In the genomic region with DNA sequence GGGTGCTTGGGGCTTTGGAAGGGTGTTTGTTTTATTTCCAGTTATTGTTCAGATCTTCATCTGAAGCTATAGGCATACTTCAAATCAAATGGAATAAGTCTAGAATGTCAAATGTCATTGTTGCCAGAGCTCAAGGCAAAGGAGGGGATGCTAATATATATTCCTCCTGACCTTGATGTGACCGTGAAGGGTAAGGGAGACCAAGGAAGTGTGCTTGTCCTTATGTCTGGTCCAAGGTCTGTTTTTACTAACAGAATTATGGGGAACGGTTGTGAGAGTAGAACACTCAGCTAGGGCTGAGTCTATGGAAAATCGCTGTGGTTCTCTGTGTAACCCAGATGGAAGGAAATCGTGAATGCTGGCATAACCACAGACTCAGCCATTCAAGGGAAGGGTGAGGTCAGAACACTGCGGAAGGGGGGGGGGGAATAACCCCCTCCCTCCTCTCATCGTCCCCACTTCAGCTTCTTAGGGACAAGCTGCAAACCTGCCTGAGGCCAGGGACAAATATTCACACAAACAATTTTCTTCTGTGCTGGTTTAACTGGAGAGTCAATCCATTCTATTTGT, we compare ENCODE assay signal across 12 mouse cellular contexts.
A peak's percentile ranks its signal among the peaks of the same experiment; 100 is the strongest.
DNase-seq lines count a peak whose midpoint lies in the region; ATAC-seq and TF ChIP-seq lines count a peak whose summit lies in the region.
"Had no signal": no experiment of that assay in that cellular context is flagged by ENCODE, and none has a peak within 500 bp of the region (broad histone marks: within the 10 kb centered on the region; RNA-seq: fewer than 3 reads in every experiment).

No protein-coding gene starts in this region.

- peaks cover 17% of the 10 kb centered on the region for H3K4me1 ChIP-seq in embryonic facial prominence, embryonic 13.5 days
- H3K4me1 ChIP-seq in hindbrain, embryonic 12.5 days = peaks cover 17% of the 10 kb centered on the region
- peaks cover 25% of the 10 kb centered on the region for H3K4me1 ChIP-seq in midbrain, embryonic 15.5 days
- H3K4me1 ChIP-seq: liver, embryonic 13.5 days; stomach, embryonic 15.5 days had no signal

- WGBS in embryonic facial prominence, embryonic 13.5 days = 21% methylated on average over 6 of the region's 6 CpGs
- 31% methylated on average over 6 of the region's 6 CpGs for WGBS in hindbrain, embryonic 12.5 days
- 14% methylated on average over 6 of the region's 6 CpGs for WGBS in midbrain, embryonic 15.5 days

- H3K27me3 ChIP-seq in embryonic facial prominence, embryonic 13.5 days = no peaks in the 10 kb centered on the region
- no peaks in the 10 kb centered on the region for H3K27me3 ChIP-seq in hindbrain, embryonic 12.5 days
- no peaks in the 10 kb centered on the region for H3K27me3 ChIP-seq in midbrain, embryonic 15.5 days (replicated peaks)
- H3K27me3 ChIP-seq: liver, embryonic 13.5 days; stomach, embryonic 15.5 days had no signal

- no peak overlapping the region for H3K4me3 ChIP-seq in layer of hippocampus, adult 2 months
- H3K4me3 ChIP-seq in embryonic facial prominence, embryonic 13.5 days = no peak overlapping the region
- no peak overlapping the region for H3K4me3 ChIP-seq in hindbrain, embryonic 12.5 days
- H3K4me3 ChIP-seq in midbrain, embryonic 15.5 days = no peak overlapping the region
- H3K4me3 ChIP-seq: liver, embryonic 13.5 days; stomach, embryonic 15.5 days had no signal

- H3K4me2 ChIP-seq in embryonic facial prominence, embryonic 13.5 days = no peak overlapping the region
- H3K4me2 ChIP-seq in hindbrain, embryonic 12.5 days (replicated peaks) = peak overlapping the region; percentile 42
- H3K4me2 ChIP-seq in midbrain, embryonic 15.5 days = no peak overlapping the region
- H3K4me2 ChIP-seq: liver, embryonic 13.5 days; stomach, embryonic 15.5 days had no signal

- peak overlapping the region; percentile 90 for H3K27ac ChIP-seq in layer of hippocampus, adult 2 months
- peak overlapping the region; percentile 57; the same call in 1 of the 2 replicates for H3K27ac ChIP-seq in embryonic facial prominence, embryonic 13.5 days
- peak overlapping the region; percentile 85 for H3K27ac ChIP-seq in hindbrain, embryonic 12.5 days
- peak overlapping the region; percentile 83 for H3K27ac ChIP-seq in midbrain, embryonic 15.5 days
- H3K27ac ChIP-seq: liver, embryonic 13.5 days; stomach, embryonic 15.5 days had no signal

- ATAC-seq in embryonic facial prominence, embryonic 13.5 days (ENCODE audit: insufficient number of reproducible peaks, insufficient read depth, low FRiP score, low TSS enrichment, low read depth) = 0 out of 2 replicates have a peak, but pooled peaks have one; percentile 71
- peak; percentile 48; the same call in 1 of the 2 replicates for ATAC-seq in hindbrain, embryonic 12.5 days (ENCODE audit: low FRiP score)
- ATAC-seq in midbrain, embryonic 15.5 days (replicated peaks) = peak; percentile 69

- no peaks in the 10 kb centered on the region for H3K9me3 ChIP-seq in embryonic facial prominence, embryonic 13.5 days
- no peaks in the 10 kb centered on the region for H3K9me3 ChIP-seq in hindbrain, embryonic 12.5 days (replicated peaks)
- H3K9me3 ChIP-seq in midbrain, embryonic 15.5 days = no peaks in the 10 kb centered on the region
- H3K9me3 ChIP-seq: liver, embryonic 13.5 days; stomach, embryonic 15.5 days had no signal

- DNase-seq in layer of hippocampus, adult 2 months (ENCODE audit: low spot score in 2 of 2) = no peak
- no peak for DNase-seq in layer of hippocampus, adult 18-20 months (ENCODE audit: low spot score in 2 of 2)
- DNase-seq in lung, postnatal 10 days = no peak
- no peak for DNase-seq in kidney, postnatal 4 days
- no peak for DNase-seq in thymus, postnatal 0 days (ENCODE audit: low spot score)
- DNase-seq: kidney, postnatal 25 days; liver, embryonic 13.5 days; retina, postnatal 1 day had no signal

- no peak overlapping the region for H3K9ac ChIP-seq in embryonic facial prominence, embryonic 13.5 days
- H3K9ac ChIP-seq in hindbrain, embryonic 12.5 days = no peak overlapping the region
- H3K9ac ChIP-seq in midbrain, embryonic 15.5 days = no peak overlapping the region
- H3K9ac ChIP-seq: liver, embryonic 13.5 days; stomach, embryonic 15.5 days had no signal

- H3K36me3 ChIP-seq in embryonic facial prominence, embryonic 13.5 days = no peaks in the 10 kb centered on the region
- no peaks in the 10 kb centered on the region for H3K36me3 ChIP-seq in hindbrain, embryonic 12.5 days
- H3K36me3 ChIP-seq in midbrain, embryonic 15.5 days (replicated peaks) = no peaks in the 10 kb centered on the region
- H3K36me3 ChIP-seq: liver, embryonic 13.5 days; stomach, embryonic 15.5 days had no signal

- TF ChIP-seq CTCF in layer of hippocampus, adult 2 months (conservative IDR thresholded peaks at IDR 0.05) = no peak
